Mouse (Mus musculus) hindbrain, postnatal 0 days (tissue): ENCODE data around the gene Alg10b. TPM values are rescaled to one million over a fixed set of nuclear protein-coding genes. Genes with fewer than 3 reads are reported as not detected.
A peak's percentile ranks its signal among the peaks of the same experiment; 100 is the strongest.
"Not testable (repeated sequence)": the region's sequence is repeated elsewhere in the genome, so short reads cannot be mapped to it uniquely, and the experiment has no call there.

Source experiments
- ATAC-seq: fragments of 200-750 bp; cut with Nextera tagmentation; 2 replicates; pipeline ENCODE4 v1.8.0; 2017; ENCODE audit warnings: mild to moderate bottlenecking, moderate TSS enrichment, moderate library complexity
- DNase-seq: peaks from one replicate; pipeline ENCODE4 v3.0.0-alpha.2; 2015; ENCODE audit warnings: low spot score
- H3K27ac ChIP-seq: fragments of 300-500 bp; sonication (generic); 2 replicates; pipeline ENCODE4 v1.5.1; 2014; ENCODE audit warnings: mild to moderate bottlenecking
- H3K27me3 ChIP-seq: fragments of 300-500 bp; sonication (generic); 2 replicates; pipeline ENCODE4 v1.6.1; 2014; ENCODE audit warnings: low read length, mixed read lengths; ENCODE audit not compliant: insufficient read depth
- H3K36me3 ChIP-seq: fragments of 300-500 bp; sonication (generic); 2 replicates; pipeline ENCODE4 v1.6.1; 2014; ENCODE audit warnings: low read length, mixed read lengths; ENCODE audit not compliant: insufficient read depth
- H3K4me1 ChIP-seq: fragments of 300-500 bp; sonication (generic); 2 replicates; pipeline ENCODE4 v1.6.1; 2014; ENCODE audit warnings: antibody characterized with exemption, low read length, mixed read lengths; ENCODE audit not compliant: insufficient read depth
- H3K4me2 ChIP-seq: fragments of 300-500 bp; sonication (generic); 2 replicates; pipeline ENCODE4 v1.6.1; 2014; ENCODE audit warnings: low read depth, mild to moderate bottlenecking, low read length, moderate library complexity, mixed read lengths
- H3K4me3 ChIP-seq: fragments of 300-500 bp; sonication (generic); 2 replicates; pipeline ENCODE4 v1.5.1; 2014; ENCODE audit warnings: low read length
- H3K9ac ChIP-seq: fragments of 300-500 bp; sonication (generic); replicated peaks from 2 replicates; pipeline ENCODE4 v1.6.1; 2014; ENCODE audit warnings: mild to moderate bottlenecking, low read length, moderate library complexity, mixed read lengths
- H3K9me3 ChIP-seq: fragments of 300-500 bp; sonication (generic); 2 replicates; pipeline ENCODE4 v1.6.1; 2016; ENCODE audit warnings: low read length, mixed read lengths
- CTCF ChIP-seq: IDR thresholded peaks from 2 replicates; pipeline ENCODE4 v1.5.1; 2016; ENCODE audit warnings: antibody characterized with exemption, control low read depth, low read depth
- WGBS: fragments of 180-500 bp; shearing (Covaris S2); extraction: QIAGEN DNeasy Blood & Tissue Kit; methylation state at CpG from one replicate; pipeline ENCODE4 v1.1.7; 2014; 5-methylcytosine and 5-hydroxymethylcytosine counted together
- polyA plus RNA-seq: library from polyadenylated mRNA; unstranded; fragments of >200 nt; fragmentation: Nextera tagmentation; extraction: Ambion mirVana; gene quantifications from 2 replicates; pipeline ENCODE4 v1.2.1, GENCODE M21; 2015
- total RNA-seq: library from RNA; depleted of rRNA; stranded (reverse); fragments of >200 nt; gene quantifications from 2 replicates; pipeline ENCODE4 v1.2.3, GENCODE M21; 2014; rRNA removed

Gene Alg10b
- total RNA-seq (62.3 and 65.2 TPM in 2 replicates), polyA plus RNA-seq (27.0 and 30.8 TPM in 2 replicates)

- TF ChIP-seq CTCF: peak; percentile 53
- ATAC-seq: peak; percentile 100
- peaks cover 6% of the 10 kb centered on the region; the same call in 1 of the 2 replicates for H3K4me1 ChIP-seq
Observed at GRCm38 (mm10) chr15:90223969-90224750, at the start of gene Alg10b. Gene Alg10b, plus strand, starts transcription at chr15:90224311.

GRCm38 (mm10) chr15:90183108-90183507 lies 41.0 kb upstream of the Alg10b start:
- H3K9me3 ChIP-seq, DNase-seq, H3K27ac ChIP-seq, H3K4me1 ChIP-seq, H3K36me3 ChIP-seq, ATAC-seq, H3K9ac ChIP-seq, H3K4me2 ChIP-seq, H3K27me3 ChIP-seq, H3K4me3 ChIP-seq: not testable (repeated sequence)
- 67% methylated on average over 8 of the region's 8 CpGs for WGBS

More at GRCm38 (mm10) chr15:90223969-90224750, at the start of gene Alg10b:
- Histone ChIP-seq H3K4me3 (peak within 1 kb of the TSS; percentile 64), H3K9me3 (no peaks in the 10 kb centered on the region), H3K27ac (peak within 1 kb of the TSS; percentile 90), H3K9ac (peak within 1 kb of the TSS; percentile 93), H3K4me2 (peak within 1 kb of the TSS; percentile 77), H3K27me3 (no peaks in the 10 kb centered on the region), H3K36me3 (peaks cover 9% of the 10 kb centered on the region; the same call in 1 of the 2 replicates)
- DNase-seq: peak; percentile 97
- 1% methylated on average over 57 of the region's 59 CpGs for WGBS

- H3K27me3 ChIP-seq: no peaks in the 10 kb centered on the region
- no peak overlapping the region for H3K4me2 ChIP-seq
- no peaks in the 10 kb centered on the region for H3K36me3 ChIP-seq
- TF ChIP-seq CTCF: no peak
- no peak overlapping the region for H3K9ac ChIP-seq
- no peak for ATAC-seq
- H3K9me3 ChIP-seq: no peaks in the 10 kb centered on the region
- DNase-seq: no peak
- 82% methylated on average over 6 of the region's 6 CpGs for WGBS
- H3K4me1 ChIP-seq: no peaks in the 10 kb centered on the region
- H3K4me3 ChIP-seq: no peak overlapping the region
- H3K27ac ChIP-seq: no peak overlapping the region
Observed at GRCm38 (mm10) chr15:90183511-90183910, 40.6 kb upstream of the Alg10b start.

GRCm38 (mm10) chr15:90184743-90185142 lies 39.4 kb upstream of the Alg10b start:
- no peak for TF ChIP-seq CTCF
- WGBS: 93% methylated on average over 3 of the region's 3 CpGs

GRCm38 (mm10) chr15:90189477-90189876 lies 34.6 kb upstream of the Alg10b start:
- Histone ChIP-seq H3K9me3 (no peaks in the 10 kb centered on the region), H3K4me2 (no peak overlapping the region), H3K27me3 (no peaks in the 10 kb centered on the region), H3K9ac (no peak overlapping the region), H3K4me3 (no peak overlapping the region), H3K36me3 (no peaks in the 10 kb centered on the region), H3K27ac (no peak overlapping the region), H3K4me1 (no peaks in the 10 kb centered on the region)
- no peak for TF ChIP-seq CTCF
- no peak for DNase-seq
- ATAC-seq: no peak
- 74% methylated on average over 9 of the region's 9 CpGs for WGBS

More at GRCm38 (mm10) chr15:90184743-90185142, 39.4 kb upstream of the Alg10b start:
- Histone ChIP-seq H3K9me3 (no peaks in the 10 kb centered on the region), H3K27ac (no peak overlapping the region), H3K9ac (no peak overlapping the region), H3K27me3 (no peaks in the 10 kb centered on the region), H3K4me1 (no peaks in the 10 kb centered on the region), H3K36me3 (no peaks in the 10 kb centered on the region), H3K4me3 (no peak overlapping the region), H3K4me2 (no peak overlapping the region)
- no peak for ATAC-seq
- DNase-seq: no peak

- Histone ChIP-seq H3K4me3 (no peak overlapping the region), H3K36me3 (no peaks in the 10 kb centered on the region), H3K27ac (no peak overlapping the region), H3K9ac (no peak overlapping the region), H3K27me3 (no peaks in the 10 kb centered on the region), H3K4me2 (no peak overlapping the region), H3K9me3 (no peaks in the 10 kb centered on the region), H3K4me1 (no peaks in the 10 kb centered on the region)
- DNase-seq (no peak), ATAC-seq (no peak)
- 72% methylated on average over 8 of the region's 8 CpGs for WGBS
- TF ChIP-seq CTCF: no peak
Observed at GRCm38 (mm10) chr15:90213946-90214345, 10.2 kb upstream of the Alg10b start.

- ATAC-seq: no peak
- Histone ChIP-seq H3K36me3 (no peaks in the 10 kb centered on the region), H3K4me3 (no peak overlapping the region), H3K27ac (no peak overlapping the region), H3K4me1 (no peaks in the 10 kb centered on the region), H3K9me3 (no peaks in the 10 kb centered on the region), H3K27me3 (no peaks in the 10 kb centered on the region), H3K4me2 (no peak overlapping the region), H3K9ac (no peak overlapping the region)
- DNase-seq: peak; percentile 88
- TF ChIP-seq CTCF: peak; percentile 97
- WGBS: 12% methylated on average over 6 of the region's 6 CpGs
Observed at GRCm38 (mm10) chr15:90214913-90215312, 9.2 kb upstream of the Alg10b start.
